Mouse (Mus musculus): Measurements from ENCODE around the gene Smurf1. TPM values are rescaled to one million over a fixed set of nuclear protein-coding genes. Genes with fewer than 3 reads are reported as not detected.

Gene Smurf1
- polyA plus RNA-seq, 1 experiment from 2014 or later: 20.2 TPM

Small RNAs within 50 kb of the gene (microRNA-seq; reads per million reads assigned to microRNA genes)
- not detected for gene Mir7039

Other genes starting within 250 kb of the Smurf1 start
- gene Tmem130, start 204.0 kb downstream of the Smurf1 start, polyA plus RNA-seq (2015; fragmentation: Nextera tagmentation; extraction: Ambion mirVana): 0.52 and 0.80 TPM in 2 replicates
- 57.2 and 58.1 TPM in 2 replicates for gene Trrap, start 198.1 kb downstream of the Smurf1 start, polyA plus RNA-seq (2015; fragmentation: Nextera tagmentation; extraction: Ambion mirVana)
- not detected in 2 replicates for gene Gm4871, start 66.9 kb upstream of the Smurf1 start, polyA plus RNA-seq (2015; fragmentation: Nextera tagmentation; extraction: Ambion mirVana)
- 0.14 TPM in 1 of 2 replicates, not detected in the other for gene 1700018F24Rik, start 77.1 kb upstream of the Smurf1 start, polyA plus RNA-seq (2015; fragmentation: Nextera tagmentation; extraction: Ambion mirVana)
- 146 and 150 TPM in 2 replicates for gene Arpc1a, start 118.0 kb upstream of the Smurf1 start, polyA plus RNA-seq (2015; fragmentation: Nextera tagmentation; extraction: Ambion mirVana)
- gene Kpna7, start 118.2 kb upstream of the Smurf1 start, polyA plus RNA-seq (2015; fragmentation: Nextera tagmentation; extraction: Ambion mirVana): not detected in 2 replicates
- 359 and 378 TPM in 2 replicates for gene Arpc1b, start 148.4 kb upstream of the Smurf1 start, polyA plus RNA-seq (2015; fragmentation: Nextera tagmentation; extraction: Ambion mirVana)
- gene Pdap1, start 174.4 kb upstream of the Smurf1 start, polyA plus RNA-seq (2015; fragmentation: Nextera tagmentation; extraction: Ambion mirVana): 79.2 and 81.1 TPM in 2 replicates
- 187 and 190 TPM in 2 replicates for gene Bud31, start 174.5 kb upstream of the Smurf1 start, polyA plus RNA-seq (2015; fragmentation: Nextera tagmentation; extraction: Ambion mirVana)
- gene Ptcd1, start 201.3 kb upstream of the Smurf1 start, polyA plus RNA-seq (2015; fragmentation: Nextera tagmentation; extraction: Ambion mirVana): 15.6 and 16.9 TPM in 2 replicates
- gene Cpsf4, start 201.4 kb upstream of the Smurf1 start, polyA plus RNA-seq (2015; fragmentation: Nextera tagmentation; extraction: Ambion mirVana): 55.0 and 56.2 TPM in 2 replicates
- 691 and 724 TPM in 2 replicates for gene Atp5j2, start 226.2 kb upstream of the Smurf1 start, polyA plus RNA-seq (2015; fragmentation: Nextera tagmentation; extraction: Ambion mirVana)
- 7.6 and 9.8 TPM in 2 replicates for gene Zkscan14, start 236.0 kb upstream of the Smurf1 start, polyA plus RNA-seq (2015; fragmentation: Nextera tagmentation; extraction: Ambion mirVana)
- 12.4 and 14.1 TPM in 2 replicates for gene Zkscan5, start 238.7 kb upstream of the Smurf1 start, polyA plus RNA-seq (2015; fragmentation: Nextera tagmentation; extraction: Ambion mirVana)

Measured in lung, embryonic 15.5 days (tissue).